Mouse (Mus musculus): ENCODE results near the gene Pou3f1.

DNA sequence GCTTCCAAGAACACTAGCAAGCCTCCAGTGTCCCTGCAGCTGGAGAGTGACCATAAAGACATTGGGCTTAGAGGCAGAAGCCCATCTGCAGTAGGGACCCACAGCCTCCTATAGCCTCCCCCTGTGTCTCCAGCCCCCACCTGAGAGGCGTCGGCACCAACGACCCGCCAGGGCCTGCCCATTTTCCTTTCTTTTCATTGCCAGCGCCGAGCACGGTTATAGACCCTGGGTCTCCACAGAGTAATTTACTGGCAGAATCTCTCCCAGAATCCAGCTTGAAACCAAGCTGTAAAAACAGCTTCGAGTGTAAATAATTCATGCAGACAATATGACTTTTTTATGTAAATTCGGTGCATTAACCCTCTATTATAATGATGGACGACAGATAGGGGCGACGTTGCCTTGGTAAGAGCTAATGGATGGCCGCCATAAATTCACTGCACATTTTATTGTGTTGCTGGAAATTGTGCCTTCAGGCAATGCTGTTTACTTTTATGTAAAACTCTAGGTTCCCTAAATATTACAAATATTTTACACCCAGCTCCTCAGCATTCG, 41.1 kb upstream of the Pou3f1 start:
- TF ChIP-seq CTCF (IDR thresholded peaks at IDR 0.05; ENCODE audit: extremely low read depth, insufficient read depth, insufficient read length, insufficient replicate concordance) (no peak), POLR2A (IDR thresholded peaks at IDR 0.05; ENCODE audit: low read depth, low read length) (no peak)
